Mouse (Mus musculus) large intestine, adult 2 months (tissue): Measurements from ENCODE around the gene 1810046K07Rik. TPM values are rescaled to one million over a fixed set of nuclear protein-coding genes. Genes with fewer than 3 reads are reported as not detected.
A peak's percentile ranks its signal among the peaks of the same experiment; 100 is the strongest.

Experiments
- DNase-seq: peaks from one replicate; pipeline ENCODE4 v3.0.0-alpha.2; 2012; ENCODE audit warnings: low read depth, low spot score
- WGBS: fragments of 180-500 bp; shearing (Covaris S2); methylation state at CpG from one replicate; pipeline ENCODE4 v1.1.7; 2018; 5-methylcytosine and 5-hydroxymethylcytosine counted together
- polyA plus RNA-seq: library from polyadenylated mRNA; depleted of rRNA; stranded (reverse); fragments of >200 nt; gene quantifications from 2 replicates; pipeline ENCODE4 v1.2.3, GENCODE M21; 2012

Gene 1810046K07Rik
- polyA plus RNA-seq, 1 experiment, result 3.7 TPM

DNA sequence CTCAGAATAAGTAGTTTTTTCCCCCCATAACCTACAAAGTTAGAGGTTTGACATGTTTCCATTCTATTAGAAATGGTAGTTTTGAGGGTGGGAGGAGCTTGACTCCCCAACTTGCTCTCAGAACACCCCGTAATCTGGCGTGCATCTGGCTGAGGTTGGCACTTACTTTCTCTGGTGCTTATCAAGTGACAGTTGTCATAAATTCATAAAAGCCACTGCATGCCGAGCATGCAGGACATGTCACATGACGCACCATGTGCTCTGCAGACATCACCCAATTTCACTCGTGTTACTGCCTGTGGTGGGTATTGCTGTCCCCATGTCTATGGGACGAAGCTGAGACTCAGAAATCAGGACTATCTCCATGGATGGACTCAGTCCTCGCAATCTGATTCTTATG, 18.2 kb downstream of the 1810046K07Rik start:
- 47% methylated on average over 7 of the region's 7 CpGs for WGBS
- DNase-seq, result no peak

DNA sequence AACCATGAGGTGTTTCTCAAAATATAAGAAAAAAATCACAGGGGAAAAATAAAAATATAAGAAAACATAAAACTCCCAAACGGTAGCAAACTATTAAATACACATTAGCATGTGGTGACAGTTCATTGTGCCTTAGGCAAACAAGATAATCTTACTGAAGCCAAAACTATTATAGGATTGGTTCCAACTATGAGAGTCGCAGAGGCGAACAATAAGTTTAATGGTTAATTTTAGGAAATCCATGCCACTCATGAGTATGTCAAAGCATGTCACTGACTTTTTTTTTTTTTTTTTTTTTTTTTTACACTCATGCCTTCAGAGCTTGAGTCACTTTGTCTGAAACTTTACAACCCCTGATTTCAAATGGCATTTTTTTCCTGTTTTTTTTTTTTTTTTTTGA, 22.4 kb downstream of the 1810046K07Rik start:
- DNase-seq, result no peak
- 56% methylated on average over 3 of the region's 3 CpGs for WGBS

DNA sequence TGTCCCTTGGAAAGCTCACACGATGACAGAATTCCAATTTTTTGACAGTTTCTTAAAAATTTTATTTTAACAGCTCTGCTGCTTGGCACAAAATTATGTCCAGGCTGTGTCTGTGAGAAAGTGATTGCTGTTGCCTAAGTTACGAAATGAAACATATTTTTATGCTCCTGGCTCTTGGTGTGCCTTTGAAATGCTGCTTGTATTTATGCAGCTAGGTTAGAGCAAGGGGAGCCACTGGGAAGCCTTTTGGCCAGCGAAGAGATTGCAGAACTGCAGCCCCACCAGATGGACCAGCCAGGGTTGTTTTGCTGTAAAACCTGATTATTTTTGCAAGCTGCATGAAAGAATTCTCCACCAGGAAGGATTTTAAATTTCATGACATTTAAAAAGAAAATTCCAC, 23.6 kb downstream of the 1810046K07Rik start:
- 79% methylated on average over 3 of the region's 3 CpGs for WGBS
- DNase-seq, result no peak

DNA sequence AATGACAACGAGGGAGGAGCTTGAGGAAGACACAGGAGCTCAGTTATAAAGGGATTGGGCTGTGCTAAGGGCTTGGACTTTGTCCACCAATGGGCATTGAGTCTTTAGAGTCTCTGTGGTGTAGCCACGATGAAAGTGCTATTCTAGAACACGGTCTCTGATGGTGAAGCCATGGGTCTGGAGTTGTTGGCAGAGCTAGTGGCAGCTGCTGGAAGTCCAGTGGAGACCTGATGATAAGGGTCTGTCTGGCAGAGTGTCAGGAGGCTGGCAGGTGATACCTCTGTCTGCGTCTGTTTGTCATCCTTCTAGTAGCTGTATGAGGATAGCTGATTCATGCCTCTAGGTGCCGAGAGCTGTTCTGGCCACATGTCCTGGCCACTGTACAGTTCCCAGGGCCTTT, 24.7 kb downstream of the 1810046K07Rik start:
- 37% methylated on average over 5 of the region's 5 CpGs for WGBS
- DNase-seq, result no peak

DNA sequence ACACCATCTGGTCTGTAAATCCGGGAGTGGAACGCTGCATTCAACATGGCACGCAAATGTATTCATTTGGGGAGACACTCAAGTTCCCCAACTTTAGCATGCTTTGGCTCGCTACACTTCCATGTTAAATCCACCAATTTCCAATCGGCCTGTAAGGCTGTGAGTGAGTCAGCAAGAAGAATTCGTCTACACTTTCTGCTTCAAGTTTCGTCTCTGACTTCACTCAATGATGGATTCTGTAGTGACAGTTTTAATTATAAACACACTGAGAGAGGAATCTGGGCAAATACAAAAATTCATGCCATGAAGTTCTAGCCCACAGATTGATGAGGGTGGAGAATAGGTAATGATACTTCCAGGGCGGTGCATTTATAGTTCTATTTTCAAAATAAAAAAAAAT, 35.2 kb downstream of the 1810046K07Rik start:
- 82% methylated on average over 8 of the region's 8 CpGs for WGBS
- DNase-seq, result no peak

DNA sequence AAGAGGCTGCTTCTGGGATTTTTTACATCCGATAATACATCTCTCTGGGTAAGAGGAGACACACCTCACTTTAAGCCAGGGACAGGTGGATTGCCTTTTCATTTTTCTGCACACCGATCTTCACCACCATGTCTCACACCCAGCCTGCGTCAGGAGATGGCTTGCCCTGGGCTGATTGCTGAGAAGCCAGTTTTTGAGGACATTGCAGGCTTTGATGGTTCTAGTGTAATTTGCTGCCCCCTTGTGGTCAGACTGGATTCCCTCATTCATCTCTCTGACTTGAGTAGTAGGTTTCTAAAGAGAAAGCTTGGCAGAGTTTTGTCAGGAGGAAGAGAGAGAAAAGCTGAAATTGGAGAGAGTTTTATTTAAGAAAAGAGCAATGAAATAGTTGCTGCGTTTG, 36.0 kb downstream of the 1810046K07Rik start:
- 23% methylated on average over 4 of the region's 4 CpGs for WGBS

DNA sequence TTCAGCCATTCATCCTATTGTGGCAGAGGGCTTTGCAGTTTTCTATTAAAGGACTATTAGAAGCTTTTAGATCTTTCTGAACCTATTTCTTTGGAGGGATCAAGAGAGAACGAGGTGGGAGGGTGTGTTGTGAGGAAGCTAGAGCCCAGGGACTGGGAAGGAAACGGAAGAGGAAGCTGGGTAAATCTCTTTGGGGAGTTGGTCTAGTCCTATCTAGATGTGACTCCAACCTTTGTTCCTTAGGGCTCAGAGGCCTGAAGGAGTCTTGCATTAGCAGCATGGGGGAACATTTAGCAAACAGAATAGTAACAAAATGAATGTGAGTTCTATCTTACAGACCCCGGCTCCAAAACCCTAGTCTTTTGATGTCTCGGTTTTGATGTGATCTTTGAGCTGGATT, 37.7 kb downstream of the 1810046K07Rik start:
- 61% methylated on average over 4 of the region's 4 CpGs for WGBS
- no peak for DNase-seq

More for the DNA sequence above, 36.0 kb downstream of the 1810046K07Rik start:
- DNase-seq, result peak; percentile 71

DNA sequence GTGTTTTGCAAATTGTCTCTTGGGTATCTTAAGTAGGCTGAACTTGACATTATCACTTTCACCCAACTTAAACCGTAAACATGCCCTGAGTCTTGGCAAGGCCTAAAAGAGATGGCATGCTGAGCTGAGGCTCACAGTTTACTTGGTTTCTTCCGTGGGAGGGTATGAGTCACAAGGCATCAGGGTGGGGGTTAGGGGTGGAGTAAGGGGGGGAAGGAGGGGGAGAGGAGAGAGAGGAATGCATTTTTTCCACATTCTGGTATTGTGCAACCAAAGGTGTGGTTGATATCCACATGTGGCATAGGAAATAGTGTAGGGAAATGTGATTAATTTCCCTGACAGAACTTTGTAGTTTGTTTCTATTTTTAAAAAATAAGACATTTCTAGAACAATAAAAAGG, 42.6 kb downstream of the 1810046K07Rik start:
- WGBS, result 22% methylated on average over 2 of the region's 2 CpGs
- DNase-seq, result no peak

DNA sequence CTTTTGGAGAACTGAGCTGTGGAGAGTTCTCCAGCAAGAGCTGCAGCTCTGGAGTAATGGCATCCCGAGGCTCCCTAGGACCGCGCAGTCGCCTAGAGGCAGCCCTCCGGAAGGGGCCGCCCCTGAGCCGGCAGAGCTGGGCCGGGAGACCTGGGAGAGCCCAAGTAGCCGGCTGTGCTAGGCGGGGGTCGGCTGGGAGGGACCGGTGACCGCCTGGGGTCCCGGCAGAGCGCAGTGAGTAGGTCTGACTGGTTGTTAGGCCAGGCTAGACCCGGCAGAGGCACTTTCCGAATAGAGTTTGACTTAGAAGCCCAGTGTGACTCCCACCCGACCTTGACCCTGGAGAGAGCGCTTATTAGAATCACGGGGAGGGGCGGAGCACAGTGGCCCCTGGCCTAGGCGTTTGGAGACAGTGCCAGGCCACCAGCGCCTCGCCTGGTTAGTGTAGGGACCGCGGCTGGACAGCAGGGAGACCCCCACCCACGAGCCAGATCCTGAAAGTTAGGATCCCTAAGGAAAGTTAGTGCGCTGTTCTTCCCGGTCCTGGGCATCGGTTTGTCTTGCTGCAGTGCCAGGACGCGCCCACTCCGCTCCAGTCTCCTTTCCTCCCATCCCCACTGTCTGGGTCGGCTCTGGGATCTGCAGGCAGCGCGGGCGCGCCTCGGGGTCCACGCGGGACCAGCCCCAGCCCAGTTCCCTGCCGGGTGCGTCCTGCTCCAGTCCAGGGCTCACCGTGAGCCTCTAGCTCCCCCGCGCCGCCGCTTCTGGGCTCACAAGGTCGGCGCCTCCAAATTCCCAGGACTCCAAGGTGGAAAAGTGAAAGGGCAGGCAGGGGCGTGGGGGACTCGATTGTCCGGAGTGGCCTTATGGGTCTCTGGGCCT, 50.0 kb downstream of the 1810046K07Rik start, which contains the start of gene Colca2:
Gene Colca2 (minus strand): TSS at position 70 of the 882 bp plus-strand sequence.
- WGBS, result 1% methylated on average over 53 of the region's 53 CpGs
- DNase-seq, result no peak

DNA sequence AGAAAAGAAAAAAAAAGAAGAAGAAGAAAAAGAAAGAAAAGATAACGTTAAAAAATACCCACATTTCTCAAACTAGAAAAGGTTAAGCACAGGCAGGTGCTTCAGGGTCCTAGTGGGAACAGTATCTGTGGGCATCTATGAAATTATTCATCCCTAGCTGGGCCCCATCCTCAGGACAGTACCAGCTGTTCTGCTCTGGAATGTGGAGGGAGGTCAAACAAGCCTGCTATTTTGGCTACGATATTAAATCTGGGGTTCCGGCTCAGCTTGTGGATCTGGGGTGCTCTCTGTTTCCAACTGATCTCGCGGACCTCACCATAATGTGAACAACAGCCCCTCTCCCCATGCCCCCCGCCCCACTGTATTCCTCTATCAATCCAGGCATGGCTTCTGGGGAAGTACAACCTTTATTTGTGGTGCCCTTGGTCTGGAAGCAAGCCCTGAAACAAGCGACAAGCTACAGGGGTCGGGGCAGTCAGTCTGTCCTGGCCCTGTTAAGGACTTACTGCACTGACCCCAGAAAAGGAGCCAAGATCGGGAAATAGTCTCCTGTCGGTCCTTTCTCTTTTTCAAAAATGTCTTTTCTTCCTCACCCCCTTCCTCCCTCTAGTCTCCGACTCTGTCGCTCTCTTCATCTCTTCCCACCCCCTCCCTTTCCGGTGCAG, 50.8 kb downstream of the 1810046K07Rik start:
- 23% methylated on average over 13 of the region's 13 CpGs for WGBS
- DNase-seq, result no peak

DNA sequence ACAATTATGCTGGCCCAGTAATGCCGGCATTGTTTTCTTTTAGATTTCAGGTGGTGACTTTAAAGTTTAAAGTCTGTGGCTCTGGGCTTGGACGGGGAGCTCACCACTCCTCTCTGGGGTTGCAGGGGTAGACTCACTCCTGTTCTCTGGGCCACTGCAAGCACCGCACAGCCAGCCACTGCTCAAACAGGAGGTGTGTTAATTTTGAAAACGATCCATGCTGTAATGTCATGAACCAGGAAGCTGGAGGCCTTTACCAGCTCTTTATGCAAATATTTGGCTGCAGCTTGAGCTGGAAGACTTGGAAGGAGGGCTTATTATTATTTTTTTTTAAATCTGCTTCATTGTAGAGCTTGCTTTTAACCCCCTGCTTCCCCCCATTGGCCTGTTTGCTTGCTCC, 54.0 kb downstream of the 1810046K07Rik start:
- DNase-seq, result no peak
- WGBS, result 16% methylated on average over 4 of the region's 4 CpGs

DNA sequence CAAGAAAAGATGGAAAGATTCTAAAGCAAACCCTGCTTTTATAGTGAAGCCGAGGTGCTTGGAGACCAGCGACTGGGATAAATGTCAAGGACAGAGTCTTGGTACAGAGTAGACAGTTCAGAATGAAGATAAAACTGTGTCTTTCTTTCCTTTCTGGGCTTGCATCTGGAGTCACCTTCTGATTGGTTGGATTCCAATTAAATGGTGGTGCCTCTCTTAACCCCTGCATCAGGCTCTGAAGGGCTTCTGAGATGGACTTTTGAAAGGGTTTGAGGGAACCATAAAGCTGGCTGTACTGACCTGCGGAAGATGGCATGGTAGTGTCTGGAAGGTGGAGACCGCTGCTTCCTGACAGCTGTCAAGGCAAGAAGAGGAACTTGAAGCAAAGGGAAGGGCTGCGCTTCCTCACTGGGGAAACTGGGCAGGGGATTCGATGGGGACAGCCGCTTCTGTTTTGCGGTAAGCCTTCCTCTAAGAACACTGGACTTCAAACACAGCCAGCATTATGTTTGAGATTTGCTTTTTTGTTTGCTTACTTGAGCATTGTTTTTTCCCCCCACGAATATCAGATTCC, 55.0 kb downstream of the 1810046K07Rik start:
- 59% methylated on average over 9 of the region's 9 CpGs for WGBS
- no peak for DNase-seq

DNA sequence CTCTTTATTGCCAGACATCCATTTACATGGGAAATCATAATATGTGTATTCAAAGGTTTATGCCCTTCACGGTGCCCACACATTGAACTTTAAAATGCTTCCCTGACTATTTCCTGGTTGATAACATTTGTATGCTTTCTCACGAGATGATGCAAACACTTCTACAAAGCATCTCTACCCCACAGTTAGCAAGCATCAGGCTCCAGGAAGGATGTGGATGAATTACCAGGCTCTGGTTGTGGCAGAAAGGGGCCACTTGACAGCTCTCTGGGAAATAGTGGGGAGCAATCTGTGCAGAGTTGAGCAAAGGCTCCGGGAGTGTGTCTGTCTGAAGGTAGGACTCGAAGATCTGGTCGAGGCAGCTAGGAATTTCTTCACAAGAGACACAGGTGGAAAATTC, 56.6 kb downstream of the 1810046K07Rik start:
- 28% methylated on average over 5 of the region's 5 CpGs for WGBS
- DNase-seq, result no peak

DNA sequence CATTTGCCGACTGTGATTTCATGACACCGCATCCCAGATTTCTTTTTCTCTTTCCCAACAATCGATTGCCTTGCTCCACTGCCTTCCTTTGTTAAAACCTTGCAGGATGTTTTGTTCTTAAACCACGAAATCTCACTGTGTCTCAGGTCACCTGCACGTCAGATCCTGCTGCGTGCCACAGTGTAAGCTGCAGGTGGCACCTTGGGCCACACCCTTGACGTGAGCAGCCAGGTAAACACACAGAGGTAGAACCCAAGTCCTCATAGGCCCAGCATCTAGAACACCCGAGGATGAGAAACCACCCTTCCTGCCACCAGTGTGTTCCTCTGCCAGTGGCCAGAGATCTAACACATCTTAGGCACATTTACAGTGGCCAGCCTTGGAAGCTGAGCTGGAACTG, 57.6 kb downstream of the 1810046K07Rik start:
- 41% methylated on average over 8 of the region's 8 CpGs for WGBS
- no peak for DNase-seq

DNA sequence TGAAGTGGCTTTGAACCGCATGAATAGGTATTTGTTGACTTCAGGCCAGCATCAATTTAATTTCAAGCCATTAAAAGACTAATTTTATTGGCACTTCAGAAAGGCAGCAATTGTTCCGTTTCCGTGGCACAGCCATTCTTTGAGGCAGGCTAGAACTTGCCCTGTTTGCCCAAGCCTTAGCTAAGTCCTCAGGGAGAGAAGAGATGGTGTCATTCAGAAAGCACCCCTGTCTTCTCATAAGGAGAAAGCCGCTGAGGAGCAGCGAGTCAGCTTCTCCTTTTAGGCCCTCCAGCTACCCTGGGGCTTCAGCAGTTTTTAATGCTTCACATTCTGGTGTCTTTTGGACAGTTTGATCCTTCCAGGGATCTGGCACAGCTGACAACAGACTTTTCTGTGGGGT, 59.9 kb downstream of the 1810046K07Rik start:
- WGBS, result 70% methylated on average over 5 of the region's 5 CpGs

DNA sequence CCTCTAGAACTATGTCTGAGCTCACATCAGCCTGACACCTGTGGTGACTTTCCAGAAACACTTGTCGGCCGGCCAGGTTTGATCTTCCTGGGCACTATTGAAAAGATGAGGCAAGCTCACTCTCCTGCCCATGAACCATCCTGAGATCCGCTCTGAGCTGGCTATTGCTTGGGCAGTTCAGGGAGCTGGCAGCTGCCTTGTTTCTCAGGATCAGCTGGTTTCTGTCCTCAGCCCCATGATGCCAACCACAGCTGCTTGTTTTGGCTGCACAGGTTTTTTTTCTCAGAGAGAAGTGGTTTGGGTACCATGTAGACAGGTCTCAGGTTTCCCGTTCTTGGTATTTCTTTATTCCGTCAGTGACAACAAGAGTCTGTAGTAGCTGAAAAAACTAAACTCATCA, 70.3 kb downstream of the 1810046K07Rik start:
- no peak for DNase-seq
- WGBS, result 94% methylated on average over 5 of the region's 5 CpGs

More for the DNA sequence above, 59.9 kb downstream of the 1810046K07Rik start:
- DNase-seq, result no peak

DNA sequence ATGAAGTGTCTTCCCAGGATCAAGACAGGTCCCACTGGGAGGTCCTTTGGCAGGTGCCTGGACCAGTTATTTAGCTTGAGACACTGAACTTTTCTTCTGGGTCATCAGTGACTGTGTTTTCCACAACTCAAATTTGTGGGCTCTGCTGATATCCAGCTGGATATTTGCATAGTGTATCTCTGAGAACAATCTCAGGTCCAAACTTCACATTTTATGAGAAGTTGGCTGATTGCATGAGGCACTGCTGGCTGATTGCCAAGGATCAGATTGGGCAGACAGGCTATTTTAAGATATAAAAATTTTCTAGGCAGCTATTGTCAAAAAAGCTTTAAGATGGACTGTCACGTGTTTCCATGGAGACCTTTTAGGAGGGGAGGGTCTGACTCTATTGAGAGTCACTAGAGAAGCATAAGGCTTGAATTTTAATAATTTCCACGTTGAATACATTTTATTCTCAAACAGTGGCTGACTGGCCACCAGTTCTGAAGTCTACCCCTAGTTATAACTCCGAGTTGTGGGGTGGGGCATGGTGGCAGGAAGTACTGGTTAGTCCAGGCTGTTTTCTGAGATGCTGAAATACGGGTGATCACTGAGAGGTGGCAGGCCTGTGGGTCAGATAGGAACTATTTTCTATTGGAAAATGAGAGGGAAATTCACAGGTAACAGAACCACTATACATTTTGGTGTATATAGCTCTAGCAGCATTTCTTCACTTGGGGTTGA, 71.8 kb downstream of the 1810046K07Rik start:
- 26% methylated on average over 4 of the region's 4 CpGs for WGBS
- no peak for DNase-seq
